17 mouse cellular contexts compared by ENCODE assay signal in the genomic region with DNA sequence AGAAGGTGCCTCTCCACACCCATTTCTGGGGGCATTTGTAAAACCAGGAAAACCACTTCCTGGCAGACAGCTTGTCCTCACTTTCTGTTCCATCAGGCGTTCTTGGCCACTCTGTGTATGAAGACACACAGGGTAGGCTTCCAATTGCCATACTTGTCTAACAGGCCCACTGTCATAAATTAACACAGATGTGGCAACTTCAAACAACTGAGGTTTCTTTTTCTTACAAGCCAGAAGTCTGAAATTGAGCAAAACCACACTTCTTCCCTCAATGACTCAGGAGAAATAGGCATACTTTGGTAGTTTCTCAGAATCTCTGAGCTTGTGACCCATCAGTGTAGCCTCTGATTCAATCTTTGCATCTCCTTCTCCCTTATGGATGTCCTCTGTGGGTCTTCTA.
"Had no signal": no experiment of that assay in that cellular context is flagged by ENCODE, and none has a peak within 500 bp of the region (broad histone marks: within the 10 kb centered on the region; RNA-seq: fewer than 3 reads in every experiment).

No protein-coding gene starts in this region.

- DNase-seq: kidney, postnatal 25 days; left cerebral cortex, postnatal 4 days; liver, postnatal 0 days; lung, postnatal 10 days; lung, postnatal 36 days; thymus, adult 18-20 months; thymus, postnatal 36 days had no signal

- H3K9me3 ChIP-seq: limb, embryonic 12.5 days; limb, embryonic 15.5 days; lung, embryonic 15.5 days; midbrain, embryonic 10.5 days; midbrain, embryonic 13.5 days; neural tube, embryonic 13.5 days had no signal

- H3K4me3 ChIP-seq: limb, embryonic 12.5 days; limb, embryonic 15.5 days; lung, embryonic 15.5 days; midbrain, embryonic 10.5 days; midbrain, embryonic 13.5 days; myocyte; neural tube, embryonic 13.5 days had no signal

- H3K27me3 ChIP-seq: limb, embryonic 12.5 days; limb, embryonic 15.5 days; lung, embryonic 15.5 days; midbrain, embryonic 13.5 days; neural tube, embryonic 13.5 days had no signal

- H3K9ac ChIP-seq: limb, embryonic 12.5 days; limb, embryonic 15.5 days; liver, embryonic 14.5 days; liver, postnatal 0 days; lung, embryonic 15.5 days; midbrain, embryonic 13.5 days; neural tube, embryonic 13.5 days had no signal

- H3K27ac ChIP-seq: kidney, postnatal 0 days; limb, embryonic 12.5 days; limb, embryonic 15.5 days; liver, embryonic 14.5 days; lung, embryonic 15.5 days; midbrain, embryonic 10.5 days; midbrain, embryonic 13.5 days had no signal

- ATAC-seq: liver, postnatal 0 days; midbrain, embryonic 13.5 days; midbrain, embryonic 16.5 days had no signal

- H3K36me3 ChIP-seq: limb, embryonic 15.5 days; lung, embryonic 15.5 days; midbrain, embryonic 10.5 days; midbrain, embryonic 13.5 days; neural tube, embryonic 13.5 days had no signal

- H3K4me1 ChIP-seq: limb, embryonic 12.5 days; limb, embryonic 15.5 days; lung, embryonic 15.5 days had no signal
